Mouse (Mus musculus): Measurements from ENCODE around the gene Tekt2. TPM values are rescaled to one million over a fixed set of nuclear protein-coding genes. Genes with fewer than 3 reads are reported as not detected.

Tekt2 gene
- under 1 TPM in 1 of 2 experiments, not detected in 1; 0.33 TPM for polyA plus RNA-seq (2017; shearing (Covaris generic))

GRCm38 (mm10) chr4:126325281-126325861, at the start of gene Tekt2:
Gene Tekt2 (minus strand): TSS chr4:126325688.
- no peak for ATAC-seq

GRCm38 (mm10) chr4:126371497-126371896, 46.0 kb upstream of the Tekt2 start:
- no peak for ATAC-seq

GRCm38 (mm10) chr4:126360069-126360468, 34.6 kb upstream of the Tekt2 start:
- ATAC-seq: no peak

DNA sequence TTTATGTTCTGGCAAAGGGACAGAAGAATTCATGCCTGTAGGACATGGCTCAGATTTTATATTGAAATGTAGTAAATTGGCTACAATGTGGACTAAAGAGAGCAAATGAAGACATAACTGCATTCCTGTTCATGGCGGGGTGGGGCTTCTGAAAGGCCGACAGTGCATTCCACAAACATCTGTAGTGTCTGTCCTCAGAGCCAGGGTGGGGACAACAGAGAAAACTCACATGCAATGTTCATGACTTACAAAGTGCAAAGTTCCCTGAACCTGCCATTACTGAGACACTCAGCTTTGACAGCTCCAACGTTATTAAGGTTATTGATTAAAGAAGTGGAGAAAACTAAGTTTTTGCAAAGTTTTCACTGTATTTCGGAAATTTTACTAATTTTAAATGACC, 18.0 kb upstream of the Tekt2 start:
- no peak for ATAC-seq

- ATAC-seq: no peak
Measured at GRCm38 (mm10) chr4:126339461-126339860, 14.0 kb upstream of the Tekt2 start.

DNA sequence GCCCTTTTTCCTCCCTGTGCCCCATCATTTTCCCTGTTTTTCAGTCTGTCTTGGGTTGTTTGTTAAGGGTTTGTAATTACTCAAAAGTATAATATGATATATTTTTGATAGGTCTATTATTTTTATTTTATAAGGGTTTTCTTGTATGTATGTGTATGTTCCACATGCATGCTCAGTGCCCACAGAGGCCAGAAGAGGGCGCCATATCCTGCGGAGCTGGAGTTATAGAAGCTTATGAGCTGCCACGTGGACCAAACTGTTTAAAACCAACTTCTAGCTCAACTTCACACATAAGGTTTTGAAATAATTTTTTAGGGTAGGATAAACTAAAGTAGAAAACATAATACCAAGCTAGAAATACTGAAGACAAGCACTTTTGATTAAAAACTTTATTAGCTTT, 6.9 kb upstream of the Tekt2 start:
- no peak for ATAC-seq

GRCm38 (mm10) chr4:126331751-126332150, 6.3 kb upstream of the Tekt2 start:
- ATAC-seq: no peak

DNA sequence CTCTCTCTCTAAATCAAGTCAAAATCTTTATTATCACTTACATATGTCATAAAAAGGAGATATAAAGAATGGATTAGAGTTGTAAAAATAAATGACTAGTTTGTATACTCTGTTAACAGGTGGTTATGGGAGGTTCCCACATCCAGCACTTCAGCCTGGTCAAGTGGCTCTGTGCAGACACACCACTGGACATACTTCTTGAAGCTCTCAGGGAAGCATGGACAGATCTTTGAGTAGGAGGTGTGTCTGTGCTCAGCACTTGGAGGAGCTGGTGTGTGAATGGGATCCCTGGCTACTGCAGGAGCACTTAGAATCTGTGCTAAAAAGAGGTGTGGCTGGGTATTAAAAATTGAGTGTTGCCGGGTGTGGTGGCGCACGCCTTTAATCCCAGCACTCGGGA, 4.8 kb upstream of the Tekt2 start:
- ATAC-seq: no peak

DNA sequence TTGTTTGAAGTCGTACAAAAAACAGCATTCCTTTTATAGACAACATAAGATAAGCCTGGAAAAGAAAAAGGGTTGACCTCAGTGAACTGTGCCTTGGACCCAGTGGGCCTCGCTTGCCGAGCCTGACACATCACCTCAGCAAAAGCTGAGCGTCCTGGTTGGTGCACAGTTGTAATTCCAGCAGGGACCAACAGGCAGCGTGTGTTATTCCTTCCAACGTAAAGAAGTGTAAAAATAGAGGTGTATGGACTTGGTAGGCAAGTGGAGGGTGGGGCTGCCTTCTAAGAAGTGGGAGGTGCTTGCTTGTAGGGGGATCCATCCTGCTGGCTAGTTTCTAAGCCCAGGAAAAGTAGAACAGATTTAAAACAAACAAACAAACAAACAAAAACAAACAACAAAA, 548 bp upstream of the Tekt2 start:
- no peak for ATAC-seq

DNA sequence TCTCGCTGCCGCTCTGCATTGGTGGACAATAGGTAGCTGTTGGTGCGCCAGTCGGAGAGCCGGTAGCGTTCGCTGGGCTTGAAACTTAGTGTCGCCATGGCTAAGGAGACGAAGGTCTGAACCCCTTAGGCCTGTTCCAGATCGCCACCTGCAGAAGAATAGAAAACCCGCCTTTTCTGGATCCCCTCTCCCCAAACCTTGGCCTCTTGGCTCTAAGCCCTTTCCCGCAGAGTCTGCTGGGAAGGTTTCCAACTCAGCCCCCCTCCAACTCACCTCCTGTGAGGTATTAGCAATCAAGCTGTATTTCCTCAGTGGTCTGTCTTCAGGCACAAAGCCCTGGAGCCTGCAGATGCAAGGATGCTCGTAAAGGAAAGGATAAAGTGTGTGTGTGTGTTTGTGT, 627 bp downstream of the Tekt2 start:
- no peak for ATAC-seq

DNA sequence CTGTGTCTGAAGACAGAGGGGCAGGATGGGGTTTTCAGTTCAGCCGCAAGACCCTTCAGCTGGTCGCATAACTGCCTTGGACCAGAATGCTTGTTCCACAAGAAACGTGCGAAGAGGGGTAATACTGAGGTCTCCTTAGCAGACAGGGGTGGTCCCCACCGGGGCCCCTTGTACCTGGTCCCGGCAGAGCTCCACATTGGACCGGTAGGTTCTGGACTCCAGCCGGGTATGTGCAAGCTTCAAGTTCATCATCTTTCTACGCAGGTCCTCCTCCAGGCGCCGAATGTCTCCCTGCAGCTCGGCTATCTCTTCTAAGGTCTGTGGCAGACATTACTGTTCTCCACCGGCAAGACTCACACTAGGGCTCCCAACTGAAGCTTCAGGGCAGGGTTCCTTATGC, 2.8 kb downstream of the Tekt2 start:
- ATAC-seq: no peak

DNA sequence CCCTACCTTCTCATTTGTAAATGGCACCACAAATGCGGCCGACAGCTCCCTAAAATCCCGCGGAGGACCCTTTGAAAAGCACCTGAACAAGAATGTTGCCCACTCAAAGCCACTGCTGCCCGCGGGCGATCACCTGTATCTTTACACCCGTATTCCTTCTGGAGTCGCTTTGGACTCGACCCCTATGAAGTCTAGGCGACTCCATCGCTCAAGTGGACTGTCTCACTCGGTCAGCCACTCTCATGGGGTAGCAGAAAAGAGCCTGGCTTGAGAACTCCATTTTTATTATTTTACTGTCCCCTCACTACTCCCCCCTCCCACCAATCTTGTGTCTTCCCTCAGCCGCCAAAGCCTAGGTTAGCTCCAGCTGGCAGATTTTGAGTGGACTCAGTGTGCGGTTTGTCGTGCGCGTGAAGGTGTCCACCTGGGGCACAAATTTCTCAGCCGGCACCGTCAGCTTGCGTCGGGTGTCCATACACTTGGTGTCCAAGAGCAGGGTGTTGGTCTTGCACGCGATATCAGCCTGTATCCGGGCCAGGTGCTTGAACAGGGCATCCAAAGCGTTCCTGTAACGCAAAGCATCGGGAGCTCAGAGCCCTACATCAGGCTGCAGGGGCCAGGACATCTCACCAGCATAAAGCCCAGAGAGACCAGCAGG, 3.5 kb downstream of the Tekt2 start:
- no peak for ATAC-seq

DNA sequence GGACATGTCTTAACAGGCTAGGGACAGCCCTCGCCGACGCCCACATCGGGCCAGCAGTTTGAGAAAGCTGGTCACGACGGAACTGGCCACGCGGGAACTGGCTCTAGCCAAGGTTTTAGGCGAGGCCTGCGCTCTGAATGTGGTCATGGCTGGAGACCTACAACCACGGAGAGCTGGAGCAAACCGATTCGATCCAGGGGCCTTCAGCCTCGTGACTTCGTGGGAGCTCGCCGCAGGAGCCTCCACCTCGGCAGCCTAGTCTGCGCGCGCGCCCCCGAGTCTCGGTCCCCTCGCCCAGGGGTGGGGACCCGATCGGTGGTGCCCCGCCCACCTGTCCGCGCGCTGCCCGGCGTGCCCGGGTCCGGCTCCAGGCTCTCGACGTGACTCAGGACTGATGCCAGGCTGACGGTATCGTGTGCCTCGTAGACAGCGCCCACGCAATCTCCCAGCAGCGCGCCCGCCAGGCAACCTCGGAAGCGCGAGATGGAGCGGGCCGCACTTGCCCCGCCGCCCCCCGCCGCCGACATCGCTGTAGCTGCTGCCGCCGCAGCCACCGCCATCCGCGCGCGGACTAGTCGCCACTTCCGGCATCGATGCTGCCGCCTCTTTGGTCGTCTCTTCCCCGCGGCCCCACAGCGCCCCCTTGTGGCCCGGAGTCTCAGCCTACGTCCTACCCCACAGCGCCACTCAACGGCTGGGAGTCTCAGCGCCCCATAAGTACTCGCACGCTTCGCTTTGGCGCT, 4.2 kb downstream of the Tekt2 start, which contains the start of gene Adprhl2:
Gene Adprhl2 (minus strand): TSS at position 593 of the 743 bp plus-strand sequence.
- ATAC-seq: peak; percentile 97

DNA sequence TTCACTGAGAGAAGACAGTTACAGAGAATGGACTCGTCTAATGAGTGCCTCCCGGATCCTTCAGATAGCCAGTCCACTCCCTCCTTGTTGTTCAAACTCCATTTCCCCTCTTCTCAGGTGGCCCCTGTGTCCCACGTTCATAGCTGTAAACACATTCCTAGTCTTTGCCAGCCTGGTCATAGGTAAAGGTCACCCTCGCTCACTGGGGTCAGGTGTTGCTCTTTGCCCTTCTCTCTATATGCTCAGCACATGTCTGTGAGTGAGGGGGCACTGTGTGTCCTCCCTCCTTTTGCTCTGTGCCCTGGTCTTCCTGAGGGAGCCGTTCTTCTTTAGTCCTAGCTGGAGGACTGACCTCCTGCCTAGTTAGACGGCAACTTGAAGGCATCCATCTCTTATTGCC, 5.7 kb downstream of the Tekt2 start:
- no peak for ATAC-seq

GRCm38 (mm10) chr4:126316443-126317040, 8.9 kb downstream of the Tekt2 start:
- no peak for ATAC-seq

GRCm38 (mm10) chr4:126315931-126316330, 9.6 kb downstream of the Tekt2 start:
- no peak for ATAC-seq

GRCm38 (mm10) chr4:126314393-126314792, 11.1 kb downstream of the Tekt2 start:
- no peak for ATAC-seq

DNA sequence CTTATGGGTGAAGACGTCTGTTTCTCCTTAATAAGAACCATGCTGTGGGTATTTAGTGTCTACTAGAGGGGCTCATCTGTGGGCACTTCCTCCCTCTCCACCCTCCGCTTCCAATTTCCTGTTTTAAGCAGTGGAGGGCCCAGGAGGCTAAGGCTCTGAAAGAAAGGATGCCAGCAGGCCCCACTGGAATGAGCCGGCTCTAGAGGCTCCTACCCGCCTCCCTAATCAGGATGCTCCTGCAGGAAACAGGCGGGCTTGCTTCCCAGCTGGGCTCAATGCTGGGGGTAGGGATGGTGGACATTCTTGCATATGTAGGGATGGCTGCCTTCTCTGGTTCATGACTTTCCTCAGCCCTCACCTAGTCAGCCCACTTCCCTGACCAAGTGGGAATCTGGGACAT, 12.3 kb downstream of the Tekt2 start:
- ATAC-seq: no peak

DNA sequence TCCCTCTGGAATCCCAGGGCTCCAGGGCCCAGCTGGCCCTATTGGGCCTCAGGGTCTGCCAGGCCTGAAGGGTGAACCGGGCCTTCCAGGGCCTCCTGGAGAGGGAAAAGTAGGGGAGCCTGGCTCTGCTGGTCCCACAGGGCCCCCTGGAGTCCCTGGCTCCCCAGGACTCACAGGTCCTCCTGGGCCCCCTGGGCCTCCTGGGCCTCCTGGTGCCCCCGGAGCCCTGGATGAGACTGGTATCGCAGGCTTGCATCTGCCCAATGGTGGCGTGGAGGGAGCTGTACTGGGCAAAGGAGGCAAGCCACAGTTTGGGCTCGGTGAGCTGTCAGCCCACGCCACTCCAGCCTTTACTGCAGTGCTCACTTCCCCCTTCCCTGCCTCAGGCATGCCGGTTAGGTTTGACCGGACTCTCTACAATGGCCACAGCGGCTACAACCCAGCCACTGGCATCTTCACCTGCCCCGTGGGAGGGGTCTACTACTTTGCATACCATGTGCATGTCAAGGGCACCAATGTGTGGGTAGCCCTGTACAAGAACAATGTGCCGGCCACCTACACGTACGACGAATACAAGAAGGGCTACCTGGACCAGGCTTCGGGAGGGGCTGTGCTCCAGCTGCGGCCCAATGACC, 13.8 kb downstream of the Tekt2 start:
- ATAC-seq: no peak

DNA sequence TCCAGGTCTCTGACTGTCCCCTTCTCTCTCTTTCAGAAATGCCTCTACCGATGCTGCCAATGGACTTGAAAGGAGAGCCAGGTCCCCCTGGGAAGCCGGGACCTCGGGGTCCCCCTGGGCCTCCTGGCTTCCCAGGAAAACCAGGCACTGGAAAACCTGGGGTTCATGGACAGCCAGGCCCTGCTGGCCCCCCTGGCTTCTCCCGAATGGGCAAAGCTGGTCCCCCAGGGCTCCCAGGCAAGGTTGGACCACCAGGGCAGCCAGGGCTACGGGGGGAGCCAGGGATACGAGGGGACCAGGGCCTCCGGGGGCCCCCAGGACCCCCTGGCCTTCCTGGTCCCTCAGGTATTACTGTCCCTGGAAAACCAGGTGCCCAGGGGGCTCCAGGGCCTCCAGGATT, 15.1 kb downstream of the Tekt2 start:
- ATAC-seq: no peak

GRCm38 (mm10) chr4:126309922-126310309, 15.6 kb downstream of the Tekt2 start:
- peak; percentile 69 for ATAC-seq

DNA sequence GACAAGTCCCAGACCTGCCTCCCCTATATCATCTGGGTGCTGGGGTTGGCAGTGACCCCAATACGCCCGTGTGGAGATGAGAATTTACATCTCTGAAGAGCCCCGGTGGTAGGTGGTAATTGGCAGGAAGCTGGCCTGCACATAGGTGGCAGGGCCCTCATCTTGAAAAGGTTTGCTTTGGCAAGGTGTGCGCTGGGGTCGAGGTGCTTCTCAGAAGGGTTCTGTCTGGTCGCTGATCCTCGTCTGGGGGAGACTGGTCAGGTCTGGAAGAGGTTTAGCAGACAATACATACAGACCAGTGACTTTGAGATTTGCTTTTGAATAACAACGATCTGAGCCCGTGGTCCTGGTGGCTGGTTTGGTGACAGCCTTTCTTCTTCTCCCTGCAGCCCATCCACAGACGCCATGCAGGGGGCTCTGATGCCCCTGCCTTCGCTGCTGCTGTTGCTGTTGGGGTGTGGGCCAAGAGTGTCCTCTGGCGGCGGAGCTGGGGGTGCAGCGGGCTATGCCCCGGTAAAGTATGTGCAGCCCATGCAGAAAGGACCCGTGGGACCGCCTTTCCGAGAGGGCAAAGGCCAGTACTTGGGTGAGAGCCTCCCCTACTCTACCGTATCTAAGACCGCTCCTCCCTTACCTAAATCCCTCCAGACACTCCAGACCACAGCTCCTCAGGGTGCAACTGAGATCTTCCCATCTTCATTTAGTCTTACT, 16.1 kb downstream of the Tekt2 start:
- no peak for ATAC-seq

All from activated CD4-positive, CD25-positive, alpha-beta regulatory T cell, adult 4 months (primary cell).